Mouse (Mus musculus) T-helper 17 cell (primary cell): Measurements from ENCODE around the gene Hid1.

Source experiments
- in situ Hi-C, 2 experiments: fragments of 300-600 bp; cut with MboI, MseI; formaldehyde crosslinking; loops; 1 replicate in 1 of 2; 2 replicates in 1 of 2; pipeline ENCODE4 v1.15.1; 2025; ENCODE audit warnings: high pct_unique_total_duplicates in 2 of 2

The Hid1 gene

DNA sequence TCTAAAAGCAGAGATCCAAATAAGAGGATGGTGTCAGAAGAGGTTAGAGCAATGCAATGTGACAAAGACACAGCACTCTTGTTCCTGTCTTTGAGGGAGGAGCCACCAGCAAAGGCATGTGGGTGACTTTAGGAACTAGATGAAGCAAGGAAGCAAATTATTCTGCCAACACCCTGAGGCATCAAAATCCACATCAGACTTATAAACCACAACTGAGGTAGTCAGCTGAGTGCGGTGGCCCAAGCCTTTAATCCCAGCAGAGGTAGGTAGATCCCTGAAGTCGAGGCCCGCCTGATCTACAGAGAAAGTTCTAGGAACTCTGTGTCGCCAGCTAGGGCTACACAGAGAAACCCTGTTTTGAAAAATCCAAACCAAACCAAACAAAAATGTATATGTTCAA, 9.7 kb upstream of the Hid1 start:
- in situ Hi-C loops, result no loop called here

DNA sequence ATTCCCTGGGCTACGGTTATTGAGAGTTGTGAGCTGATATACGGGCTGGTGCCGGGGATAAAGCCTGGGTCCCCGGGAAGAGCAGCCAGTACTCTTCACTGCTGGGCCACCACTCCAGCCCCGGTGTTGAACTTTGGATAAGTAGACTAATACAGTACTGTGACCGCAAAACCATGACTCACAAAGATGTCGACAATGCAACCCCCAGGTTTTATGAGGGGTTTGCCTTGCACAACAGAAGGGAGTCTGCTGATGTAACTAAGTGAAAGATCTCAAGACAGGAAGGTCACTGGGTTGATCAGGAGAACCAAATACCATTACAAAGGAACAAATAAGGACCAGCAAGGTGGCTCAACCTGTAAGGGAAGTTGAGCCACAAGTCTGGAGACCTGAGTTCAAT, 9.2 kb upstream of the Hid1 start:
- in situ Hi-C loops, result no loop called here

DNA sequence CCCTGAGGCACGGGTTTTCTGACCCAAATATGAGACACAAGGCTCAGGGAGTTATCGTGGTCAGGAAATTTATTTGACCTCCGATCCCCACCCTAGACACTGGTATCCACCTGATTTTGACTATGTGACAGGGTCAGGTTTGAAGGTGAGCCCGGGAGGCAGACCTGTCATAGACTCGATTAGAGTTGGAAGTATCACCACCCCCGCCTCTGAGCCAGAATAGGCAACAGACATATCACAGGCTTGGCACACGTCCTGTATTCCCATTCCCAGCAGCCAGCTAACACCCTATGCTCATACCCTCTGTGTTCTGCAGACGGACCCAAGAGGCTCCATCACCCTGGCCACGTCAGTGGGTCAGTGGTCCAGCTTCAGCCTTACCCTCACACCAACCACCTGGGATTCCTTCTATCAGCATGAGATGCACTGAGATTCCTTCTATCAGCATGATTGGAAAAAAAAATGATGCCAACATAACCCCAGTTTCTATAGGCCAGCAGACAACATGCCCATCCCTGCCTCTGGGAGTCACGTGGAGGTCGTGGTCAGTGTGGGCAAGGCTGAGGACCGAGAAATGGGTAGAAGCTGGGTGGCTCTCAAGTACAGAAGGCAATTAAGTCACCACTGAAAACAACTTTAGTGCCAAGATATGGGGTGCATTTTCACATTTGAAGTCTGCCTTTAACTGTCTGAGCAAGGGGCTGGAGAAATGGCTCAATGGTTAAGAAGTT, 7.3 kb upstream of the Hid1 start:
- in situ Hi-C loops, result no loop called here

DNA sequence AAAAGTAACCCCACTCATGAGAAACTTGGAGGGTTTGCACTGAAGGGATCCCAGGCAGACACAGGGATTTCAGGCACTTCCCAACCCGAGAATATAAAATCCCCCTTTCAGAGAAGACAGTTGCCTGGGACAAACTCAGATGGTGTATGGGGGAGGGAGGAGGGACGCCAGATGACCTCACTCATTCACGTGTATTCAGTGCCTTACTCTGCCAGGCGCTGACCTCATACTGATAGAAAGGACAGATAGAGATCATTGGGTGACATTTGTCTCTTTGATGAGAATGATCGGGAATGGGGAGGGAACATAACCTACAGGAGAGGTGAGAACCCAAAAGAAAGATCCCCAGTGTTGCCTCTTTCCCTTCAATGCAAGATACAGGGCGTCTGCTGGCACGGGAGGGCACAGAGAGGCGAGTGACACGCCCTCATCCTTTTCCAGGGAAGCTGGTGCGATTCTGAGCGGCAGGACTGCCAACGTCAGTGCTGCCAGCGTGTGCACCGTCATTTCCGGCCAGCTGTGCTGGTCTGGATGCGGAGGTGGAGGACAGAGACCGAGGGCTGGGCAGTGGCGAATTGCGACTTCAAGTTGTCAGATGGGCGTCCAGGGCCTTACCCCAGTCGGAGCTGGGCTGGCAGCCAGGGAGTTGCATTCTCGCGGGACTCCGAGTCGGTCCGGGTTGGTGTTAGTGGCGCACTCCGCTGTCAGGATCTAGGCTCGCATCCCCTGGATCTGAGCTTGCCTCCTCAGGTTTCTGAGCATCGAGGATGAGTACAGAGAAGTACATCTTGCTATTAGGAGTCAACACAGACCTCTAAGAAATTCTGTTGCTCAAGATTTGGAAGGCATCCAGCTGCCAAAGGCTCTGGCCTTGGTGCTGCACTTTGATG, 6.5 kb upstream of the Hid1 start:
- in situ Hi-C loops, result no loop called here

DNA sequence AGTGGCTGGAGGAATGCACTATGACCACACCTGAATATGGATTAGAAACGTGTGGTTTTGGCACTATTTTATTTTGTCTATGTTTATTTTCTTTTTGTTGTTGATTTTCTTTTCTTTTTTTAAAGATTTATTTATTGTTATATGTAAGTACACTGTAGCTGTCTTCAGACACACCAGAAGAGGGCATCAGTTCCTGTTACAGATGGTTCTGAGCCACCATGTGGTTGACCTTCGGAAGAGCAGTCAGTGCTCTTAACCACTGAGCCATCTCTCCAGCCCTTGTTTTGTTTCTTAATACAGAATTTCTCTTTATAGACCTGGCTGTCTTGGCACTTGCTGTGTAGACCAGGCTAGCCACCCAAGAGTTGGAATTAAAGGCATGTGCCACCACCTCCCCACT, 5.2 kb upstream of the Hid1 start:
- in situ Hi-C loops, result no loop called here

DNA sequence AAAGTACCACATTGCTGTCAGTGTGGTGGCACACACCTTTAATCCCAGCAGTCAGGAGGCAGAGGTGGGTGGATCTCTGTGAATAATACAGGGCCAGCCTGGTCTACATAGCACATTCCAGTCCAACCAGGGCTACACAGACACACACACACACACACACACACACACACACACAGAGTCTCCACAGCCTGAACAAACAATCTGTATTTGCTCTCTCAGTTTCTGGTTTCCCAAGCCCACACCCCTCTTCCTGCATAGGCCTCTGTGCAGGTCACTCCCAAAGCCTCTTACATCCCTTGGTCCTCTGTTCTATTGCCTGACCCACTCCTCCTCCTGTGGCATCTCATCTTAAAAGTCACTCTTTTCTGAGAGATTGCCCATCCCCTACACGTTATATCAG, 4.5 kb upstream of the Hid1 start:
- in situ Hi-C loops, result no loop called here

DNA sequence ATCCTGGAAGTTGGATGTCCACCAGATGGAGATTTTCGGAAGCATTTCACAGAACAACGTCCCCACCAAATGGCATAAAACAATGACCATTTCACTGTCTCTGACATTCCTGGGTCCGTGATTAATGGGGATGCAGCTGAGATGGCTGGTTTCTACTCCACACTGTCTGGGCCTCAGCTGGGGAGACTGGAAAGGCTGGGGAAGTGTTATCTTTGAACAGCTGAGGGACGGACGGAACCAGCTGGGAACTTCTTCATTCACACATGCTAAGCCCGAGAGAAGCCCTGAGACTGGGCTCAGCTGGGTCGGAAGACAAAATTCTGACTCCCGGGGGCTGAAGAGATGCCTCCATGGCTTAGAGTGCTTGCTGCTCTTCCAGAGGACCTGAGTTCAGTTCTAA, 3.8 kb upstream of the Hid1 start:
- in situ Hi-C loops, result no loop called here

DNA sequence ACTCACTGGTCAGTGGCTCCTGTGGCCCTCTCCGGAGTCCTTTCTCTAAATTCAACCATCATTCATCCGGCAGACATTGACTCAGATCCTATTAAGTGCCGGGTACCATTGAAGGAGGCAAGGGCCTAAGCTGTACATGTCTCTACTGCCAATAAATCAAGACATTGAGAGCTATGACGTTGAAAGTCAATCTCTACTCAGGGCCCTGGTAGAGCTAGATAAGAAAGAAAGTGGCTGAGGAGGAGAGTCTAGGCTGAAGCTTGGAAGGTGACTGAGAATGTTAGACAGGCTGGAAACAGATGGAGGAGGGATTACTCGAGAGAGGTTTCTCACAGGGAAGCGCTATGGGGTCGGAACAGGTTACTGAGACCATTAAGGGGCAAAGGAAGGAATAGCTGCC, 2.8 kb upstream of the Hid1 start:
- in situ Hi-C loops, result no loop called here

DNA sequence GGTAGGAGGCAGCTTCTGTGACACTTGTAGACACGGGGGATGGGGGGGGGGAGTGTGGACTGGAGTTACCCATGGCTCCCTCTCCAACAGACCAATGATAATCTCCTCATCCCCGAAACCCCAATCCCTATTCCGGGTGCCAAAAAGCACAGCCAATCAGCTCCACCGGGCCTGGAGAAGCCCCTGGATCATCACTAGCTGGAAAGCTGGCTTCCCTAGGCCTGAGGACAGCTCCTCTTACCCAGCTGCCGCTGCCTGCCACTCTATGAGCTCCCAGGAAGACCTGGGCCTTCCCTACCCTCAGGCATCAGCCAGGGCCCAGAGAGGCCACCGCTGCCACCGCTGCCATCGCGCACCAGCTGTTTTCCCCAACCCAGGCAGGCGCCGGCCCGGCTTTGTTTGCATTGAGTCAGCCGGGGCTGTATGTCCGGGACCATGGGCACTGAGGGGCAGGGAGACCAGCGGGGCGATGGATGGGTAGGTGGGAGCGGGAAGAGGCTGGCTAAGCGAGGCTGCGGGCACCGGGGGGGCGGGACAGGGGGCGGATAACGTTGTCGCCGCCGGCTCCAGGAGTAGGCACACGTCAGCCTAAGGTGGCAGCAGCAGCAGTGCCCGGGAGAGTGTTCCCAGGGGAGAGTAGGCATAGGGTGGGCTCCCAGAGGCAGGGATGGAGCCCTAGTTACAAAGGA, 706 bp downstream of the Hid1 start:
- in situ Hi-C loops, result loop anchor here in 1 of 2 experiments (10.0 kb wide), 1 partner anchor 108 kb away; the partner anchor contains the start of gene Armc7

DNA sequence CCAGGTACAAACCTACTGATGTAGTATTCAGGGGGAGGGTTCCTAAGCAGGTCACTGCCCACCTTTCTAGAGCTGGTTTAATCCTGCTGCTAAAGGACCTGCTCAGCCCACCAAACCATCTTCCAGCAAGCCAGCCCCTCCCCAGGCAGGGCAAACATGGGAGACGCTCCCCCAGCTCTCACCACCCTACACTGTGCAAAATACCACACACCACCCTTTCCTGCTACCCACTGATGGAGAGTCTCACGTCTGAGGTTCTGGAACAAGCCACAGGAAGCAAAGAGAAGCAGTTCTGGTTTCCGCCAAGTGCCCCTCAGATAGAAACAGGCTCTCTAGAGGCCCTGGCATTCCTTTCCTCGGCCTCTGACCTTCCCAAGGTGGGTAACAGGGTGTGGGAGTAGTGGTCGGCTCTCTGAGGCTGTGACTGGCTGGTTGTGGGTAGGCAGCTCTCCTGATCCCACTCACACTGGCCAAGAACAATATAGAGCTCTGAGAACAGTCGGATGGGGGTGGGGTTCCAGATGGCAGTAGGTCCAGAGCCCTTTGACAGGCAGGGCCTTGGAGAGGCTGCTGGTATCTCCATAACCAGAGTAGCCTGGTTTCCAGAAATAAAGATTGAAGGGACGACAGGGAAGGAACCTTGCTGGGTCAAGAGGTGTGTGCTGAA, 1.4 kb downstream of the Hid1 start:
- in situ Hi-C loops, result loop anchor here in 1 of 2 experiments (10.0 kb wide), 1 partner anchor 109 kb away; the partner anchor contains the start of gene Armc7

DNA sequence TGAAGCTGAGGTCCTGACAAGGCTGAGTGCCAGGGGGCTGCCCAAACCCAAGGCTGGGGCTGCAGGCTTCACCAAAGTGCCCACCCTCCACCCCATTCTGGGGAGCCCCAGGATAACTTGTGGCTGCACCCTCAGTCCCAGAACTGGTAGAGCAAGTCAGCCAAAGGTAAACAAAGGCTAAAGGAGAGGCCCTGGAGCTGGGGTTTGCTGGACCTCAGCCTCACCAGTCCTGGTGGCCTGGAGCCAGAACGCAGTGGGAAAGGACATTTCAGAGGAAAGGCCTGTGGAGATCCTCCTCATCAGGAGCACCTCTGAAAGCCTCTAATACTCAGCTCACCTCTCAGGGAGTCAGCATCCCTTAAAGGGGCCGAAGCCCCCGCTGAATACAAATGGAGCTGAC, 3.4 kb downstream of the Hid1 start:
- in situ Hi-C loops, result loop anchor here in 1 of 2 experiments (10.0 kb wide), 1 partner anchor 111 kb away; the partner anchor contains the start of gene Armc7

DNA sequence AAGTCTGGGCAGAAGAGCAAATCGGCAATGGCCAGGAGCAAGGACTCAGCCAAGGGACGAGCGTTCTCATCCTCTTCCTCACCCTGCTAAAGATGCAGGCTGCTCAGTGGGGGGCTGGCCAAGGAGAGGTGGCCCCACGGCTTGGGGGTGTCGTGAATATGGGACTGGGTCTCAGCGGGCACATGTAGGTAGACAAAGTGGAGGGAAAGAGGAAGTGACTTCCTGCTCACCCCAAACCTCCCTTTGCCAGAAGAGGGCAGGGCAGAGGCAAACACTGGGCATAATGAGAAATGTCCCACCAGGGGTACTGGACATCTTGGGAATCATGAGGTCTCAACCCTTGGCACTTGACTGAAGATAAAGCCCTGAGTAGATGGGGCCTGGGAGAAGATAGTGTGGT, 7.8 kb downstream of the Hid1 start:
- in situ Hi-C loops, result loop anchor here (5.0 to 10.0 kb wide), 3 partner anchors 37 to 115 kb away; partner anchors contain the start of genes Ush1g (in 2 of the 2) and Armc7 (in 1 of the 2)

DNA sequence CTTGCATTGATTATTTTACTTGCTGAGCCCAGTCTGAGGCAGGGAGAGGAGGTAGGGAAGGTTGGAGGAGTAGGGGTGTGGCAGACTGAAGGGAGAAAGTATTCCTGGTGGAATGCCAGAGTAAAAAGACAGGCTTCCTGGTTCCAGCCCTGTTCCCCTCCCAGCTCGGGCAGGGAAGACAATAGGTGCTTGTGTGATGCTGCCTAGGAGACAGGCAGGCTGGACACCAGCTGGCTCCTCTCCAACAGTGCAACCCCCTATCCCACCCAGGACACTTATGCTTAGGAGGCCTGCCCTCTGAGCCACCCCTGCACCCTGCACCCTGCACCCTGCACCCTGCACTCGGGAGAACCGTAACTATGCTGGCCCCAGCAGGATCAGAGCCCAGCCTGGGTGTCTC, 8.3 kb downstream of the Hid1 start:
- in situ Hi-C loops, result loop anchor here (5.0 kb wide), 2 partner anchors 37 to 113 kb away; partner anchors contain the start of gene Ush1g (in 2 of the 2)

DNA sequence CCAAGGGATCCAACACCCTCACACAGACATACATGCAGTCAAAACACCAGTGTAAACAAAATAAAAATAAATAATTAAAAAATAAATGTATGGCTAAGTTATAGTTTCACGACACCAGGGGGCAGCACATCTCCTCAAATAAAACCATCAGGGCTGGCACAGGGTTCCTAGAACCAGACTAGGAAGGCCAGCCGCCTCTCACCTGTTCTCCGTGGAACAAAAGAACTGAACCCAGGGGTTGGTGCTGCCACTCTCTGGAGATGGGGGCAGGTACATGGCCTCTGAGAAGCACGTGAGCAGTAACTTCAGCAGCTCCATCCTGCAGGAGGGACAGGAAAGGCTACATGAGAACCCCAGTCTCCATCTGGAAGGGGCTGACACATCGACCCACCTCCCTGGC, 9.1 kb downstream of the Hid1 start:
- in situ Hi-C loops, result loop anchor here (5.0 kb wide), 2 partner anchors 36 to 114 kb away; partner anchors contain the start of gene Ush1g (in 2 of the 2)

DNA sequence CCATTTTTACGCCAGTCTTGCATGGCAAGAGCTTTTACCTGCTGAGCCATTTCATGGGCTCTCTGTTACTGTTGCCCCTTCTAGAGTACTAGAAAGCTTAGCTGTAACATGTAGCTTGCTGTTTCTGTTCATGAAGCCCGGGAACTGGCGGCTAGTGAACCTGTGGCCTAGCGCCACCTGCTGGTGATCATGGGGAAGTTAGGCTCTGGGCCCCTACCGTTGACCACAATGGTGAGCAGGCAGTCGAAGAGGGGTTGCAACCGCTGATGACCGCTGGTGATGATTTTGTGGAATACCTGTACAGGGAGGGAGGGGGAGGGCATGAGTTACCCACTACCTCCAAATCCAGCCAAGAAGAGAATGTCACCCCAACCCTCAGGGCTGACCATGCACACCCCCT, 13.4 kb downstream of the Hid1 start:
- in situ Hi-C loops, result no loop called here

DNA sequence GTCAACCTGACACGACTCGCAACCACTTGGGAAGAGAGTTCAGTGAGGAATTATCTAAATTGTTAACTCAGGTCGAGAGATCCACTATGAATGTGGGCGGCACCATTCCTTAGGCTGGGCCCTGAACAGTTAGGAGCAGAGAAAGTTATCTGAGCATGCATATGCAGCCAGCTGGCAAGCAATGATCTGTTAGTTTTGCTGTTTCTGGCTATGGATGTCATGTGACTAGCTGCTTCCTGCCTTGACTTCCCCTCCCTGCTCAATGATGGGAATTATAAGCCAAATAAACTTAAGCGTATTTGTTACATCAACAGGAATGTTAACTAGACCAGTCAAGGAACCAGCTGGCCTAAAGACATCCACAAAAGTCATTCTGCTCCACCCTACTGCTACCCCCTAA, 14.2 kb downstream of the Hid1 start:
- in situ Hi-C loops, result no loop called here

DNA sequence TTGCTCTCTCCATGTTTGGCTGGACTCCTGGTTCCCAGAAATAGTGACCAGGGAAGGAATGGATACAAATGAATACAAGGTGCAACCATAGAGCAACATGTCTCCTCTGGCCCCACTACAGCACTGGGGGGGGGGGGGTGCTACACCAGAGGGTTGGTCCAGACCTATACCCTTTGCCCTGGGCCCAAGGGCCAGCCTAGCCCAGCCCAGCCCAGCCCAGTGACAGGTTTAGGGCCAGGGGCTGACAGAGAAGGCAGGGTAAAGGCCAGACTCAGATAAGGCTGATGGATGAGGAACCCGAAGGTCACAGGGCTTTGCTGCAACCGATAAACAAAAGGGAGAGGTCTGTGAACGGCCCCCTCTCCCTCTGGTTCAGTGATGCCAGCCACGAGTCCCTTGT, 17.6 kb downstream of the Hid1 start:
- in situ Hi-C loops, result no loop called here

DNA sequence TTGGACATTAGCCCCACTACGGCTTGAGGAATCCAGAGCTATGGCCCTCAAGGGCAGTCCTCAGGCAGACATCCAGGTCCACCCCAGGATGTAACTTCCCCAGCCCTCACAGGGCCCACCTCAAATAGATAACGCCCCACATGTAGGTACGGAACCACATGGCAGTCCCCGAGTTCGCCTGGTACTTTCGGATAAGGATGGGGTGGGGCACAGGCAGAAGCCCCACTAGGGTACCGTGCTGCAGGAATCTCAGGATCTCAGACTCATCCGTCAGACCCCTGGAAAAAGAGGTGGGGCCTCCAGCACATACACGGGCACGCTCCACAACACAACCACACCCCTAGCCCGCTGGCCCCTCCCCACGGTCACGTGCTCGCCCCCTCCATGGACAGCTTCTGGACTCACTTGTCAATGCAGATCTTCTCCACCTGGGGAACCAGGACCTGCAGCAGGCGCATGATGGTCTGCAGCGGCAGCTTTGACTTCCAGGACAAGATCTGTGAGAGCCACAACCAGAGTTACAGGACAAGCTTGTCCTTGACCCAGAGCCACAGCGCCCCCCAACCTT, 18.8 kb downstream of the Hid1 start:
- in situ Hi-C loops, result no loop called here

DNA sequence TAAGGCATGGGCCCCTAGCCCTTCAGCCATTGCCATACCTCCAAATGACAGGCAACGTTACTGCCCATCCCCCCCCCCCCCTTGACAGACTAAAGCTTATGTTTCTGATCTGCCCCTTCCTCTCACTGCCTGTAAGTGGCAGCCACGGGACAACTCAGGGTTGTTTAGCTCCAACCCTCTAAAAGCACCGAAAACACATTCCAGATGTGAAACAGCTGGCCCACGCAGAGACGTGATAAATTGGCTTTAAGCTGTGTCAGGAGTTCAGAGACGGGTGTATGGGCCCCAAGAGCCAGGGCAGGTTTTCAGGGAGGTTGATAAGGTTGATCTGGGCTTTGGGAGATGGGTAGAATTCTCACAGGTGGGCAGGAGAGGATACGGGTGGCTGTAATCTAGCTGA, 22.0 kb downstream of the Hid1 start:
- in situ Hi-C loops, result no loop called here

DNA sequence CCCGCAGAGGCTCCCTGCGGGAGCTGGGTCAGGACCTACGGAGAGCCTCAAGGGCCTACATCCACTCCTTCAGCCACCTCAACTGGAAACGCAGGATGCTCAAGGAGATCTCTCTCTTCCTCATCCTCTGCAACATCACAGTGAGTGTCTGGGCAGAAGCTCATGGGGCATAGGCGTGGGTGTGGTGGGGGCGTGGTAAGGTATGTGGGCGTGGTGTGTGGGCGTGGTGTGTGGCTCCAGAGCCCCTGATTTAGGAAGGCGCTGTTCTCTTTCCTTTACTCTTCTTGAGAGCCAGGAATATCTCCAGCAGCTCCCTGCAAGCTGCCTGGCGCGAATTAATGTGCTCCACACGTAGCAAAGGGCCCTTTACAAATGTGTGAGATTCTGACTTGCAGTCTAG, 22.6 kb downstream of the Hid1 start:
- in situ Hi-C loops, result no loop called here

DNA sequence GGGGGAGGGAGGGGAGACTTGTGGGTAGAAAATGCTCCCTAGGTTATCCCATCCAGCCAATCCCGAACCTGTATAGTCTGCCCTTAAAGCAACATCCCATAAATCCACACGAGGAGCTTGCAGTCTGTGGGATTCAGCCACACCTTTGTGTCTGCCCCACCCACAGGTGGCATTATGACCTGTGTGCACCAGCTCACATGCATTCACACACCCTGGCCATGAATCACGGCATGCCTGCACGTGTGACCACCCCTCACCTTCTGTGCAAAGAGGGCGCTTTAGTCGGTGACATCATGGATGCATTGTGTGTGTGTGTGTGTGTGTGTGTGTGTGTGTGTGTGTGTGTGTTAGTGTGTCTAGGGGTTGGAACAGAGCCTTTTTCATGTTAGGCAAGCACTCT, 25.7 kb downstream of the Hid1 start:
- in situ Hi-C loops, result no loop called here
